Mouse (Mus musculus): Measurements from ENCODE around the gene Gm26602. TPM values are rescaled to one million over a fixed set of nuclear protein-coding genes. Genes with fewer than 3 reads are reported as not detected.
A peak's percentile ranks its signal among the peaks of the same experiment; 100 is the strongest.
"Not testable (repeated sequence)": the region's sequence is repeated elsewhere in the genome, so short reads cannot be mapped to it uniquely, and the experiment has no call there.

The Gm26602 gene
- total RNA-seq, 2 experiments from 2014 or later, result not detected

DNA sequence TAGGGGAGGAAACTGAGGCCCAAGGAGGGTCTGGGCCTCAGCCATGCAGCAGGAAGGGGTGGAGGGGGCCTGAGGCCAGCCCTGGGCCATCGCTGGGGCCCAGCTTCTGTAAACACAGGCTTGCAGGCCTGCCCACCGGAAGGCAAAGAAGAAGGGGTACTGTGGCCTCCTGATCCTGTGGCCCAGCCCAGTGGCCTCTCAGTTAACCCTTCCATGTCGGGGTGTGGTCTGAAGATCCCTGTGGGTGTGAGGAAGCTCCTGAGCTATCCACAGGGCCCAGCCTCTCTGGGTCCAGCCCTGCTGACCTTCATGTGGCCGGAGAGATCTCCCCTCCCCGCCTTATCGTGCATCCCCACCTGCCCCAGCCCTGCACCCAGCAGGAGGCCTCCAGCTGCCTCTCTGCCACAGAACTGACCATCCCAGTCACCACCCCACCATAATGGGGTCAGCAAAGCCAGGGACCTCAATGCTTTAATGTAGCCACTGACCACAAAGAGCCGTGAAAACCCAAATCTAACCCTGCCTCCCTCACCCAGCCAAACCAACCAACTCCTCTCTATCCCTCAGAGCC lies 36.2 kb downstream of the Gm26602 start:
- DNase-seq (ENCODE audit: low spot score in 2 of 2), result no peak
- intact Hi-C loops (cut with DNase I), result no loop called here

DNA sequence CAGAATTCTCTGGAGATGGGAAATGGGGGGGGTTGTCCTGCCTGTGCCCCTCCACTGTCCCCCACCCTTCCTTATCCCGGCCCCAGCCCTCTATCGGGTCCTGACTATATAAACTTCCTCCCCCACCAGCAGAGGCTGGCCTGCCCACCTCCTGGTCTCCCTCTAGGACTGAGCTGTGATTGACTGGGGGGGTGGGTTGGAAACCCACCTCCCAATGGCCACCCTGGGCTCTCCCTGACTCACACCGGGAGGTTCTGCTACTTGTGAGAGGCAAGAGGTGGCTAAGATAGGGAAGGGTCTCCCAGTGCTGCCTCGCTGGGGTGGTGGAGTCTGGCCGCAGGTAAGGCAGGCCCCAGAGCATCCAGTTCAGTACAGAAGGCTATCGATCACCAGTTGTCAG lies 36.8 kb downstream of the Gm26602 start:
- DNase-seq (ENCODE audit: low spot score in 2 of 2), result no peak
- intact Hi-C loops (cut with DNase I), result no loop called here

DNA sequence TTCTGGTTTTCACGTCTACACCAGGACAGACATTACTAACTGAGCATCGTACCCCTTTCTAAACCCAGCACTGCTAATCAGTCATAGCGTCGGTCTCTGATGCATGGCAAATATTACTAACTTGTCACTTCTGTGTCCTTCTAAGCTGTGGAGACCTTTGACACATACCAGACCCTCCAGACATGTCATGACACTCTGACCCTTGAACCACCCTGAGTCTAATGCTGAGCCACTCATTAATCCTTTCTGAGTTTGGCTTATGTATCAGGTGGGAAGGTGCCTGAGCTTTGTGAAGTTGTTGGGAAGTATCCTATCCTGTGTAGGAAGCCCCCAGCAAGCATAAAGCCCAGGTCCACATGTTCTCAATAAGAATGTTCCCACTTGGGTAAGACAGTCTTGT lies 39.2 kb downstream of the Gm26602 start:
- DNase-seq (ENCODE audit: low spot score in 2 of 2), result no peak
- intact Hi-C loops (cut with DNase I), result no loop called here

GRCm38 (mm10) chr10:79950661-79951060 lies 40.0 kb downstream of the Gm26602 start:
- DNase-seq (ENCODE audit: low spot score in 2 of 2), result no peak
- intact Hi-C loops (cut with DNase I), result no loop called here

GRCm38 (mm10) chr10:79953946-79954345 lies 43.3 kb downstream of the Gm26602 start:
- intact Hi-C loops (cut with DNase I), result loop anchor here (2.0 kb wide), 1 partner anchor 119 kb away; no protein-coding TSS in a partner anchor
- peak in 1 of 2 experiments; percentile 36 for DNase-seq (ENCODE audit: low spot score in 2 of 2)

GRCm38 (mm10) chr10:79955691-79956090 lies 45.0 kb downstream of the Gm26602 start:
- intact Hi-C loops (cut with DNase I), result loop anchor here (2.0 to 5.0 kb wide), 2 partner anchors 63 to 121 kb away; partner anchors contain the start of gene Cfd
- no peak for DNase-seq (ENCODE audit: low spot score in 2 of 2)

DNA sequence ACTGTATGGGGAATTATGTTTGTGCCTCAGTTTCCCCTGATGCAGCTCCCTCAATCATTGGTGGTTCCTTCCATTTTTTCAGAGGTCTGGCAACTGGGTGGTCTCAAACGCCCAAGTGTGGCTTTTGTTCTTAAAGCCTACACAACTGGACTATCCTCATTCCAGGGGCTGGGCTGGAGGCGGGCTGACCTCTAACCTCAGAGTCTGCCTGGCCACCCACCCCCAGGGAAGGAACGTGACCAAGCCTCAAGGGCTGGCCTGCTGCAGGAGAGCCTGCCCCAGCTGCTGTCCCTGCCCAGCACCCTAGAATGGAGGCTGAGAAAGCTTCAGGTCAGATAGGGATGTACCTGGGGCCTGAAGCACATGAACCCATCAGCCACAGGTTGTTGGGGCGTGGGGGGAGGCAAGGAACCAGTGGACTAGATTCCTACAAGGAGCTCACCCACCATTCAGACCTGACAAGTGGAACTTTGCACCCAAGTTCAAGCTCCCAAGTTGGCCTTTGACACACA lies 46.0 kb downstream of the Gm26602 start:
- no peak for DNase-seq (ENCODE audit: low spot score in 2 of 2)
- intact Hi-C loops (cut with DNase I), result loop anchor here (5.0 kb wide), 1 partner anchor 64 kb away; the partner anchor contains the start of gene Cfd

GRCm38 (mm10) chr10:79958140-79958816 lies 47.6 kb downstream of the Gm26602 start:
- intact Hi-C loops (cut with DNase I), result loop anchor here (1.0 to 5.0 kb wide), 2 partner anchors 33 to 66 kb away; partner anchors contain the start of gene Cfd

GRCm38 (mm10) chr10:79959412-79959811 lies 48.8 kb downstream of the Gm26602 start:
- DNase-seq (ENCODE audit: low spot score in 2 of 2), result not testable (repeated sequence)
- intact Hi-C loops (cut with DNase I), result loop anchor here (5.0 kb wide), 1 partner anchor 67 kb away; the partner anchor contains the start of gene Cfd

More at GRCm38 (mm10) chr10:79958140-79958816, 47.6 kb downstream of the Gm26602 start:
- DNase-seq (ENCODE audit: low spot score in 2 of 2), result peak; percentile 57 to 75

- intact Hi-C loops (cut with DNase I), result loop anchor here (2.0 to 5.0 kb wide), 2 partner anchors 23 to 68 kb away; partner anchors contain the start of gene Cfd
These were observed 49.4 kb downstream of the Gm26602 start, which contains the start of gene Wdr18 for GRCm38 (mm10) chr10:79959847-79960601. Wdr18 (plus strand) TSS chr10:79960152.

More at GRCm38 (mm10) chr10:79959847-79960601, 49.4 kb downstream of the Gm26602 start, which contains the start of gene Wdr18:
- DNase-seq (ENCODE audit: low spot score in 2 of 2), result peak; percentile 99 to 100

Small RNA genes within 50 kb of the gene (microRNA-seq; reads per million reads assigned to microRNA genes)
- 0 reads per million in 2 experiments for gene Mir6910

Other genes starting within 250 kb of the Gm26602 start
- not detected for gene Madcam1, start 246.3 kb upstream of the Gm26602 start, total RNA-seq (2021)
- 10 to 100 TPM; 82.0 to 82.8 TPM for gene Tpgs1, start 241.5 kb upstream of the Gm26602 start, total RNA-seq (2021)
- gene Cdc34, start 228.7 kb upstream of the Gm26602 start, total RNA-seq (2021), result 10 to 100 TPM; 75.9 to 78.0 TPM
- gene Gzmm, start 221.8 kb upstream of the Gm26602 start, total RNA-seq (2021), result 1 to 10 TPM; 1.5 to 2.4 TPM
- gene Bsg, start 206.4 kb upstream of the Gm26602 start, total RNA-seq (2021), result 100 to 1,000 TPM; 650 to 673 TPM
- 100 to 1,000 TPM; 111 to 123 TPM for gene Hcn2, start 194.2 kb upstream of the Gm26602 start, total RNA-seq (2021)
- 10 to 100 TPM; 42.1 to 45.7 TPM for gene Polrmt, start 164.3 kb upstream of the Gm26602 start, total RNA-seq (2021)
- 1 to 10 TPM; 2.8 to 4.0 TPM for gene Fgf22, start 155.8 kb upstream of the Gm26602 start, total RNA-seq (2021)
- gene Rnf126, start 143.9 kb upstream of the Gm26602 start, total RNA-seq (2021), result 10 to 100 TPM; 90.9 to 96.0 TPM
- 1 to 10 TPM; 2.2 to 2.4 TPM for gene Fstl3, start 133.6 kb upstream of the Gm26602 start, total RNA-seq (2021)
- 1 to 10 TPM in 1 of 2 experiments, under 1 TPM in 1; 0.62 to 1.1 TPM for gene Prss57, start 119.9 kb upstream of the Gm26602 start, total RNA-seq (2021)
- 100 to 1,000 TPM; 318 to 348 TPM for gene Palm, start 117.3 kb upstream of the Gm26602 start, total RNA-seq (2021)
- gene Misp, start 89.9 kb upstream of the Gm26602 start, total RNA-seq (2021), result 1 to 10 TPM in 1 of 2 experiments, under 1 TPM in 1; 0.62 to 1.7 TPM
- gene Ptbp1, start 56.4 kb upstream of the Gm26602 start, total RNA-seq (2021), result 10 to 100 TPM; 48.5 to 52.3 TPM
- 1 to 10 TPM; 1.4 to 2.4 TPM for gene Prtn3, start 36.4 kb upstream of the Gm26602 start, total RNA-seq (2021)
- gene Plppr3, start 36.2 kb upstream of the Gm26602 start, total RNA-seq (2021), result 10 to 100 TPM; 51.1 to 53.3 TPM
- gene Elane, start 24.6 kb upstream of the Gm26602 start, total RNA-seq (2021), result not detected
- gene Cfd, start 20.0 kb upstream of the Gm26602 start, total RNA-seq (2021), result not detected
- gene Med16, start 1.9 kb upstream of the Gm26602 start, total RNA-seq (2021), result 10 to 100 TPM; 57.5 to 59.8 TPM
- gene Kiss1r, start 6.1 kb downstream of the Gm26602 start, total RNA-seq (2021), result 1 to 10 TPM; 7.1 to 7.8 TPM
- gene R3hdm4, start 10.4 kb downstream of the Gm26602 start, total RNA-seq (2021), result 100 to 1,000 TPM; 366 to 394 TPM
- 1 to 10 TPM; 5.4 to 8.6 TPM for gene Arid3a, start 16.2 kb downstream of the Gm26602 start, total RNA-seq (2021)
- gene Wdr18, start 49.3 kb downstream of the Gm26602 start, total RNA-seq (2021), result 10 to 100 TPM; 41.1 to 49.9 TPM
- gene Grin3b, start 59.9 kb downstream of the Gm26602 start, total RNA-seq (2021), result under 1 TPM; 0.14 to 0.23 TPM
- 100 to 1,000 TPM; 123 to 124 TPM for gene Tmem259, start 73.5 kb downstream of the Gm26602 start, total RNA-seq (2021)
- 1 to 10 TPM; 6.0 to 8.2 TPM for gene Cnn2, start 77.7 kb downstream of the Gm26602 start, total RNA-seq (2021)
- gene Abca7, start 85.6 kb downstream of the Gm26602 start, total RNA-seq (2021), result 10 to 100 TPM; 10.9 to 12.3 TPM
- gene Arhgap45, start 105.8 kb downstream of the Gm26602 start, total RNA-seq (2021), result 1 to 10 TPM; 3.6 to 4.0 TPM
- gene Polr2e, start 128.9 kb downstream of the Gm26602 start, total RNA-seq (2021), result 10 to 100 TPM; 71.3 to 74.8 TPM
- 100 to 1,000 TPM; 504 to 528 TPM for gene Gpx4, start 136.3 kb downstream of the Gm26602 start, total RNA-seq (2021)
- 10 to 100 TPM; 17.8 to 17.9 TPM for gene Sbno2, start 194.7 kb downstream of the Gm26602 start, total RNA-seq (2021)
- 10 to 100 TPM; 92.1 to 95.0 TPM for gene Stk11, start 204.9 kb downstream of the Gm26602 start, total RNA-seq (2021)
- gene Atp5d, start 227.8 kb downstream of the Gm26602 start, total RNA-seq (2021), result 100 to 1,000 TPM; 372 to 381 TPM
- 100 to 1,000 TPM; 487 TPM for gene Cbarp, start 230.0 kb downstream of the Gm26602 start, total RNA-seq (2021)
- 10 to 100 TPM; 74.3 to 98.7 TPM for gene Midn, start 237.4 kb downstream of the Gm26602 start, total RNA-seq (2021)

All from left cerebral cortex, postnatal 25 days (tissue).